Mouse (Mus musculus) embryonic stem cell, embryonic (primary cell): ENCODE measurements around the gene Hsd11b2.

Experiments used
- CTCF ChIA-PET, 4 experiments: fragments of 300-600 bp in 2 of 4; fragments of 350-600 bp in 2 of 4; sonication (Branson Sonifier 250); formaldehyde crosslinking; loops; one replicate each; lab custom pipeline; 2022; ENCODE audit warnings: inconsistent platforms in 2 of 4; lab: Charles Lee
- POLR2A ChIA-PET, 4 experiments: fragments of 300-600 bp in 2 of 4; fragments of 350-600 bp in 2 of 4; sonication (Branson Sonifier 250); formaldehyde crosslinking; loops; one replicate each; lab custom pipeline; 2022; ENCODE audit warnings: antibody characterized with exemption in 4 of 4, inconsistent platforms in 1 of 4; lab: Charles Lee

Hsd11b2 gene

GRCm38 (mm10) chr8:105476628-105477413, 41.7 kb upstream of the Hsd11b2 start:
- ChIA-PET POLR2A (interaction anchor here in 3 of 4 experiments (0.5 to 6.4 kb wide), 16 partner anchors 6 to 1750 kb away, joined by 3 to 63 read pairs (median 4); partner anchors contain the start of genes Tppp3 (in 1 of the 3) and Zdhhc1 (in 1 of the 3)), CTCF (interaction anchor here (0.6 to 10.4 kb wide), 31 partner anchors 7 to 499 kb away, joined by 3 to 90 read pairs (median 4); partner anchors contain the start of genes Fhod1 (in 1 of the 4), Hsd11b2 (in 1 of the 4) and Slc9a5 (in 1 of the 4))

GRCm38 (mm10) chr8:105477792-105478191, 40.8 kb upstream of the Hsd11b2 start:
- POLR2A ChIA-PET: interaction anchor here in 3 of 4 experiments (0.5 to 6.4 kb wide), 24 partner anchors 7 to 1749 kb away, joined by 3 to 63 read pairs (median 3); partner anchors contain the start of genes Hsd11b2 (in 2 of the 3), Tppp3 (in 1 of the 3) and Zdhhc1 (in 1 of the 3)
- CTCF ChIA-PET: interaction anchor here (0.5 to 10.4 kb wide), 36 partner anchors 7 to 357 kb away, joined by 3 to 90 read pairs (median 3); partner anchors contain the start of genes Fhod1 (in 1 of the 4) and Slc9a5 (in 1 of the 4)

GRCm38 (mm10) chr8:105481013-105481412, 37.5 kb upstream of the Hsd11b2 start:
- POLR2A ChIA-PET: interaction anchor here (0.6 to 6.4 kb wide), 23 partner anchors 9 to 379 kb away, joined by 3 to 63 read pairs (median 4); partner anchors contain the start of genes Tppp3 (in 3 of the 4) and Atp6v0d1 (in 1 of the 4)
- CTCF ChIA-PET: interaction anchor here (0.5 to 10.4 kb wide), 31 partner anchors 8 to 469 kb away, joined by 3 to 90 read pairs (median 5); partner anchors contain the start of genes Tppp3 (in 3 of the 4) and 4931428F04Rik (in 1 of the 4)

GRCm38 (mm10) chr8:105481453-105481852, 37.1 kb upstream of the Hsd11b2 start:
- POLR2A ChIA-PET: interaction anchor here in 3 of 4 experiments (0.6 to 6.4 kb wide), 18 partner anchors 9 to 379 kb away, joined by 3 to 63 read pairs (median 3); partner anchors contain the start of gene Tppp3 (in 3 of the 3)
- CTCF ChIA-PET: interaction anchor here (0.5 to 10.4 kb wide), 29 partner anchors 9 to 192 kb away, joined by 3 to 90 read pairs (median 4); partner anchors contain the start of genes Tppp3 (in 4 of the 4), 4931428F04Rik (in 1 of the 4) and Hsd11b2 (in 1 of the 4)

GRCm38 (mm10) chr8:105482123-105482522, 36.4 kb upstream of the Hsd11b2 start:
- POLR2A ChIA-PET: interaction anchor here in 3 of 4 experiments (0.5 to 6.4 kb wide), 13 partner anchors 8 to 260 kb away, joined by 3 to 63 read pairs (median 5); partner anchors contain the start of gene Tppp3 (in 2 of the 3)
- CTCF ChIA-PET: interaction anchor here (0.5 to 10.4 kb wide), 26 partner anchors 9 to 1848 kb away, joined by 3 to 90 read pairs (median 4); partner anchors contain the start of genes Tppp3 (in 3 of the 4), 4931428F04Rik (in 1 of the 4) and Hsd11b2 (in 1 of the 4)

- CTCF ChIA-PET: interaction anchor here (0.5 to 10.4 kb wide), 54 partner anchors 9 to 1000 kb away, joined by 3 to 87 read pairs (median 4); partner anchors contain the start of genes Tppp3 (in 2 of the 4), E2f4 (in 1 of the 4), Hsd11b2 (in 1 of the 4) and Zdhhc1 (in 1 of the 4)
- POLR2A ChIA-PET: interaction anchor here in 2 of 4 experiments (0.8 to 6.4 kb wide), 10 partner anchors 8 to 261 kb away, joined by 3 to 63 read pairs (median 4); partner anchors contain the start of gene Tppp3 (in 2 of the 2)
Measured at GRCm38 (mm10) chr8:105483212-105484029, 35.1 kb upstream of the Hsd11b2 start.

GRCm38 (mm10) chr8:105484030-105484368, 34.6 kb upstream of the Hsd11b2 start:
- CTCF ChIA-PET: interaction anchor here (0.5 to 10.4 kb wide), 40 partner anchors 9 to 363 kb away, joined by 3 to 87 read pairs (median 5); partner anchors contain the start of genes Tppp3 (in 2 of the 4), Hsd11b2 (in 1 of the 4) and Zdhhc1 (in 1 of the 4)
- POLR2A ChIA-PET: interaction anchor here in 2 of 4 experiments (1.0 to 2.9 kb wide), 7 partner anchors 9 to 50 kb away, joined by 3 to 14 read pairs (median 4); partner anchors contain the start of gene Tppp3 (in 1 of the 2)

- POLR2A ChIA-PET: interaction anchor here in 2 of 4 experiments (0.8 to 2.9 kb wide), 8 partner anchors 10 to 49 kb away, joined by 3 to 14 read pairs (median 4); partner anchors contain the start of gene Tppp3 (in 2 of the 2)
- CTCF ChIA-PET: interaction anchor here (0.5 to 10.4 kb wide), 46 partner anchors 9 to 377 kb away, joined by 3 to 87 read pairs (median 4); partner anchors contain the start of genes Tppp3 (in 2 of the 4), Hsd11b2 (in 1 of the 4) and Zdhhc1 (in 1 of the 4)
Measured at GRCm38 (mm10) chr8:105484392-105484791, 34.2 kb upstream of the Hsd11b2 start.

GRCm38 (mm10) chr8:105488082-105488481, 30.5 kb upstream of the Hsd11b2 start:
- ChIA-PET POLR2A (interaction anchor here in 2 of 4 experiments (0.9 to 1.9 kb wide), 2 partner anchors 14 to 17 kb away, joined by 3 to 4 read pairs; partner anchors contain the start of gene Tppp3 (in 1 of the 2)), CTCF (no interaction called here)

GRCm38 (mm10) chr8:105489281-105489680, 29.3 kb upstream of the Hsd11b2 start:
- ChIA-PET POLR2A (interaction anchor here in 1 of 4 experiments (0.7 to 2.9 kb wide), 3 partner anchors 9 to 1382 kb away, joined by 4 to 12 read pairs (median 6); partner anchors contain the start of gene Tppp3), CTCF (interaction anchor here in 1 of 4 experiments (0.6 kb wide), 1 partner anchor 132 kb away, joined by 6 read pairs; no protein-coding TSS in a partner anchor)

- ChIA-PET CTCF (interaction anchor here in 3 of 4 experiments (0.6 to 1.6 kb wide), 4 partner anchors 10 to 120 kb away, joined by 3 to 9 read pairs (median 6); no protein-coding TSS in a partner anchor), POLR2A (interaction anchor here in 1 of 4 experiments (0.8 to 3.0 kb wide), 4 partner anchors 8 to 47 kb away, joined by 3 to 14 read pairs (median 4); no protein-coding TSS in a partner anchor)
Measured at GRCm38 (mm10) chr8:105493495-105493894, 25.1 kb upstream of the Hsd11b2 start.

GRCm38 (mm10) chr8:105494566-105494965, 24.0 kb upstream of the Hsd11b2 start:
- CTCF ChIA-PET: interaction anchor here in 2 of 4 experiments (0.7 to 2.8 kb wide), 7 partner anchors 10 to 1033 kb away, joined by 3 to 15 read pairs (median 4); no protein-coding TSS in a partner anchor
- POLR2A ChIA-PET: interaction anchor here in 1 of 4 experiments (0.6 to 3.0 kb wide), 4 partner anchors 9 to 259 kb away, joined by 4 to 14 read pairs (median 8); no protein-coding TSS in a partner anchor

GRCm38 (mm10) chr8:105495350-105496302, 22.9 kb upstream of the Hsd11b2 start:
- CTCF ChIA-PET: interaction anchor here in 3 of 4 experiments (0.6 to 2.8 kb wide), 7 partner anchors 11 to 26 kb away, joined by 3 to 15 read pairs (median 4); partner anchors contain the start of gene Tppp3 (in 1 of the 3)
- POLR2A ChIA-PET: interaction anchor here in 2 of 4 experiments (1.2 to 3.0 kb wide), 4 partner anchors 10 to 17 kb away, joined by 3 to 14 read pairs (median 8); no protein-coding TSS in a partner anchor

- ChIA-PET POLR2A (interaction anchor here in 2 of 4 experiments (1.2 to 3.0 kb wide), 2 partner anchors 14 to 18 kb away, joined by 3 to 12 read pairs; no protein-coding TSS in a partner anchor), CTCF (interaction anchor here in 1 of 4 experiments (1.3 to 2.8 kb wide), 2 partner anchors 13 to 25 kb away, joined by 4 to 15 read pairs; partner anchors contain the start of gene Tppp3)
Measured at GRCm38 (mm10) chr8:105496439-105497180, 21.9 kb upstream of the Hsd11b2 start, which contains the start of gene Zdhhc1. Gene Zdhhc1 (minus strand): TSS chr8:105496902.
